Mouse (Mus musculus) intestine, embryonic 15.5 days (tissue): ENCODE measurements around the gene Tmc6. TPM values are rescaled to one million over a fixed set of nuclear protein-coding genes. Genes with fewer than 3 reads are reported as not detected.
"Not testable (repeated sequence)": the region's sequence is repeated elsewhere in the genome, so short reads cannot be mapped to it uniquely, and the experiment has no call there.

Experiments used
- ATAC-seq: fragments of 200-750 bp; cut with Nextera tagmentation; 2 replicates; pipeline ENCODE4 v1.8.0; 2017; ENCODE audit warnings: moderate TSS enrichment, moderate library complexity
- H3K27ac ChIP-seq: fragments of 300-500 bp; sonication (generic); 2 replicates; pipeline ENCODE4 v1.5.1; 2015; ENCODE audit warnings: mild to moderate bottlenecking, inconsistent platforms
- H3K27me3 ChIP-seq: fragments of 300-500 bp; sonication (generic); replicated peaks from 2 replicates; pipeline ENCODE4 v1.6.1; 2015; ENCODE audit warnings: inconsistent platforms
- H3K36me3 ChIP-seq: fragments of 300-500 bp; sonication (generic); 2 replicates; pipeline ENCODE4 v1.6.1; 2015; ENCODE audit warnings: inconsistent platforms
- H3K4me1 ChIP-seq: fragments of 300-500 bp; sonication (generic); replicated peaks from 2 replicates; pipeline ENCODE4 v1.6.1; 2015; ENCODE audit warnings: inconsistent platforms
- H3K4me2 ChIP-seq: fragments of 300-500 bp; sonication (generic); replicated peaks from 2 replicates; pipeline ENCODE4 v1.6.1; 2015; ENCODE audit warnings: mild to moderate bottlenecking, inconsistent platforms
- H3K4me3 ChIP-seq: fragments of 300-500 bp; sonication (generic); replicated peaks from 2 replicates; pipeline ENCODE4 v1.5.1; 2015; ENCODE audit warnings: inconsistent platforms
- H3K9ac ChIP-seq: fragments of 300-500 bp; sonication (generic); 2 replicates; pipeline ENCODE4 v1.6.1; 2015; ENCODE audit warnings: inconsistent platforms
- H3K9me3 ChIP-seq: fragments of 300-500 bp; sonication (generic); 2 replicates; pipeline ENCODE4 v1.6.1; 2016; ENCODE audit warnings: inconsistent platforms
- WGBS: fragments of 180-500 bp; shearing (Covaris S2); methylation state at CpG from one replicate; pipeline ENCODE4 v1.1.7; 2015; 5-methylcytosine and 5-hydroxymethylcytosine counted together
- polyA plus RNA-seq: library from polyadenylated mRNA; unstranded; fragments of >200 nt; fragmentation: Nextera tagmentation; extraction: Ambion mirVana; gene quantifications from 2 replicates; pipeline ENCODE4 v1.2.1, GENCODE M21; 2015

Gene Tmc6
- polyA plus RNA-seq, 1 experiment from 2014 or later: 28.3 TPM

GRCm38 (mm10) chr11:117790286-117790685 lies 8.3 kb upstream of the Tmc6 start:
- 5% methylated on average over 14 of the region's 14 CpGs for WGBS
- no peak overlapping the region for H3K9ac ChIP-seq
- peak overlapping the region; percentile 88 for H3K27ac ChIP-seq
- peak overlapping the region; percentile 29 for H3K4me3 ChIP-seq
- H3K4me1 ChIP-seq: peaks cover 19% of the 10 kb centered on the region
- peak overlapping the region; percentile 64 for H3K4me2 ChIP-seq
- ATAC-seq: peak; percentile 59
- no peaks in the 10 kb centered on the region for H3K9me3 ChIP-seq
- H3K36me3 ChIP-seq: no peaks in the 10 kb centered on the region
- H3K27me3 ChIP-seq: no peaks in the 10 kb centered on the region

DNA sequence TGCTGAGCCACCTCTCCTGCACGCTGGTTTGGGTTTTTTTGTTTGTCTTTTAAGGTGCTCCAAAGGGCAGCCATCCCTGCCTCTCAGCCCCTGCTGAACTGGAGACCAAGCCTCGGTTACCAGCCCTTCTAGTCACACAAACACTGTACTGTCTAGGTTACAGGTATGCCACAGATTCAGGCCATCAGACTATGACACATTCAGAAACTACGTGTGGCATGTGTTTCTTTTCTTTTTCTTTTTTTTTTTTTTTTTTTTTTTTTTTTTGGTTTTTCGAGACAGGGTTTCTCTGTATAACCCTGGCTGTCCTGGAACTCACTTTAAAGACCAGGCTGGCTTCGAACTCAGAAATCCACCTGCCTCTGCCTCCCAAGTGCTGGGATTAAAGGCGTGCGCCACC lies 6.5 kb upstream of the Tmc6 start:
- not testable (repeated sequence) for H3K4me3 ChIP-seq, H3K27ac ChIP-seq, H3K27me3 ChIP-seq, H3K9ac ChIP-seq, H3K9me3 ChIP-seq, H3K36me3 ChIP-seq, ATAC-seq, H3K4me2 ChIP-seq
- 76% methylated on average over 7 of the region's 7 CpGs for WGBS
- H3K4me1 ChIP-seq: peaks cover 22% of the 10 kb centered on the region

DNA sequence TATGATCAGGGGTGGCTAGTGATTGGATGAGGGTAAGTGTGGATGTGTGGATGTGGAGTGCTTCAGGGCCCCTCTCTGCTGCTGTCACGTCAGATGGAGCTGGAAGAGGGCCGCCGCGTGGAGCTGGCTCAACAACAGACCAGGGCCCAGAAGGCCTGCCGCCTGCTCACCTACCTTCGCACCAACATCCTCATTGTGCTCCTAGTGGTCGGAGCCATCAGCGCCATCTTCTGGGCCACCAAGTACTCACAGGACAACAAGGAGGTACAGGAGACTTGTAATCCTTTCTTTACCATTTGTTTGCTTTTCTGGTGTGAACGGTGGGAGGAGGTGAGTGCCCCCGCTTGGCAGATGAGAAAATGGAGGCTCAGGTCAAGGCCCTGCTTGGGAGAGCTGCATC lies 4.3 kb upstream of the Tmc6 start:
- no peak overlapping the region for H3K4me3 ChIP-seq
- H3K9ac ChIP-seq: no peak overlapping the region
- no peak for ATAC-seq
- 0 out of 2 replicates have a peak, but pooled peaks cover 3% of the 10 kb centered on the region for H3K27me3 ChIP-seq
- H3K4me2 ChIP-seq: no peak overlapping the region
- no peak overlapping the region for H3K27ac ChIP-seq
- no peaks in the 10 kb centered on the region for H3K9me3 ChIP-seq
- peaks cover 29% of the 10 kb centered on the region for H3K4me1 ChIP-seq
- WGBS: 14% methylated on average over 10 of the region's 10 CpGs
- H3K36me3 ChIP-seq: no peaks in the 10 kb centered on the region

- ATAC-seq: no peak
- H3K4me3 ChIP-seq: peak overlapping the region; percentile 30; the same call in 1 of the 2 replicates
- 0 out of 2 replicates have a peak, but pooled peaks cover 3% of the 10 kb centered on the region for H3K27me3 ChIP-seq
- no peaks in the 10 kb centered on the region for H3K36me3 ChIP-seq
- H3K9ac ChIP-seq: peak overlapping the region; percentile 34
- peak overlapping the region; percentile 89 for H3K4me2 ChIP-seq
- no peaks in the 10 kb centered on the region for H3K9me3 ChIP-seq
- peaks cover 44% of the 10 kb centered on the region for H3K4me1 ChIP-seq
- no peak overlapping the region for H3K27ac ChIP-seq
- 48% methylated on average over 10 of the region's 10 CpGs for WGBS
Observed at GRCm38 (mm10) chr11:117783683-117784309, 1.8 kb upstream of the Tmc6 start.

DNA sequence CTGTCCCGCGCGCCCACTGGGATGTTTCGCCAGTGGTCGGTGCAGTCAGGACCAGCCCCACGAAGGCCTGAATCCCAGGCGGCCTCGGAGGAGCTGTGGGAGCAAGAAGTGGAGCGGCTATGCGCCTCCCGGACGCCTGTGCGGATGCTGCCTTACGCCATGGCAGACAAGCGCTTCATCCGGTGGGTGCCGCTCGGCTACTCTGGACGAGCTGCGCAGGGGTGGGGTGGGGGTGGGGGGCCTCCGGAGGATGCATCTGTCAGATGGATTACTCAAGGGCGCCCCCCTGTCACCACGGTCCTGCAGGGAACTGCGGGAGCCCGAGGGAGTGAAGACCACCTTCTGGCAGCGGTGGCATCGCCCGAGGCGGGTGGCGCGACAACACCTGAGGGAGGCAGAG lies 1.1 kb upstream of the Tmc6 start:
- Histone ChIP-seq H3K4me2 (peak overlapping the region; percentile 89), H3K4me3 (peak overlapping the region; percentile 30), H3K9ac (peak overlapping the region; percentile 34), H3K36me3 (no peaks in the 10 kb centered on the region), H3K27ac (peak overlapping the region; percentile 20), H3K9me3 (no peaks in the 10 kb centered on the region), H3K27me3 (0 out of 2 replicates have a peak, but pooled peaks cover 3% of the 10 kb centered on the region), H3K4me1 (peaks cover 48% of the 10 kb centered on the region)
- ATAC-seq: no peak
- 9% methylated on average over 31 of the region's 31 CpGs for WGBS

- Histone ChIP-seq H3K9ac (0 out of 2 replicates have a peak overlapping the region, but pooled peaks have one; percentile 34), H3K4me2 (peak overlapping the region; percentile 89), H3K27me3 (0 out of 2 replicates have a peak, but pooled peaks cover 3% of the 10 kb centered on the region), H3K36me3 (no peaks in the 10 kb centered on the region), H3K9me3 (no peaks in the 10 kb centered on the region), H3K27ac (peak overlapping the region; percentile 20), H3K4me3 (peak overlapping the region; percentile 30), H3K4me1 (peaks cover 48% of the 10 kb centered on the region)
- no peak for ATAC-seq
- WGBS: 56% methylated on average over 9 of the region's 9 CpGs
Observed at GRCm38 (mm10) chr11:117782705-117783034, 672 bp upstream of the Tmc6 start.

GRCm38 (mm10) chr11:117781199-117781821 lies 688 bp downstream of the Tmc6 start:
- Histone ChIP-seq H3K4me3 (peak overlapping the region; percentile 50), H3K36me3 (no peaks in the 10 kb centered on the region), H3K9ac (no peak overlapping the region), H3K4me2 (peak overlapping the region; percentile 89), H3K4me1 (peaks cover 48% of the 10 kb centered on the region), H3K27ac (peak overlapping the region; percentile 92), H3K27me3 (0 out of 2 replicates have a peak, but pooled peaks cover 3% of the 10 kb centered on the region), H3K9me3 (no peaks in the 10 kb centered on the region)
- ATAC-seq: no peak
- WGBS: 19% methylated on average over 18 of the region's 18 CpGs

GRCm38 (mm10) chr11:117780582-117781111 lies 1.4 kb downstream of the Tmc6 start:
- Histone ChIP-seq H3K4me1 (peaks cover 48% of the 10 kb centered on the region), H3K9me3 (no peaks in the 10 kb centered on the region), H3K4me2 (peak overlapping the region; percentile 89), H3K27ac (peak overlapping the region; percentile 92), H3K4me3 (peak overlapping the region; percentile 50), H3K9ac (peak overlapping the region; percentile 65), H3K27me3 (0 out of 2 replicates have a peak, but pooled peaks cover 3% of the 10 kb centered on the region), H3K36me3 (no peaks in the 10 kb centered on the region)
- WGBS: 1% methylated on average over 19 of the region's 19 CpGs
- peak; percentile 87 for ATAC-seq

DNA sequence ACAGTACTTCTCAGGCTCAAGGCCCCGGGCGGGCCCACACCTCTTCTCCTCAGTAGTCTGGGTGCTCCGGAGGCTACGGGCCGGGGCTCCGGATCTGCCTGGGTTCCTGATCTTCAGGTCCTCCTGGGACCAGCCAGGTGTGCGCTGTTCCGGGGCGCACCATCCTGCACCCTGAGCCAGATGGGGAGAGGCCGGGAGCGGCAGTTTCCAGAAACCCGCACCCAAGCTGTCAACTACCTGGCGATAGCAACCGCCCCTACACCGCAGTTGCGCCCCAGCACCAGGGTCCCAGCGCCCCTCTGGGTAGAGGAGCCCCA lies 1.8 kb downstream of the Tmc6 start:
- 1% methylated on average over 17 of the region's 17 CpGs for WGBS
- H3K27me3 ChIP-seq: 0 out of 2 replicates have a peak, but pooled peaks cover 3% of the 10 kb centered on the region
- H3K4me1 ChIP-seq: peaks cover 48% of the 10 kb centered on the region
- peak overlapping the region; percentile 65 for H3K9ac ChIP-seq
- H3K36me3 ChIP-seq: no peaks in the 10 kb centered on the region
- H3K4me3 ChIP-seq: peak overlapping the region; percentile 50
- peak; percentile 21 for ATAC-seq
- peak overlapping the region; percentile 89 for H3K4me2 ChIP-seq
- no peaks in the 10 kb centered on the region for H3K9me3 ChIP-seq
- H3K27ac ChIP-seq: peak overlapping the region; percentile 92

DNA sequence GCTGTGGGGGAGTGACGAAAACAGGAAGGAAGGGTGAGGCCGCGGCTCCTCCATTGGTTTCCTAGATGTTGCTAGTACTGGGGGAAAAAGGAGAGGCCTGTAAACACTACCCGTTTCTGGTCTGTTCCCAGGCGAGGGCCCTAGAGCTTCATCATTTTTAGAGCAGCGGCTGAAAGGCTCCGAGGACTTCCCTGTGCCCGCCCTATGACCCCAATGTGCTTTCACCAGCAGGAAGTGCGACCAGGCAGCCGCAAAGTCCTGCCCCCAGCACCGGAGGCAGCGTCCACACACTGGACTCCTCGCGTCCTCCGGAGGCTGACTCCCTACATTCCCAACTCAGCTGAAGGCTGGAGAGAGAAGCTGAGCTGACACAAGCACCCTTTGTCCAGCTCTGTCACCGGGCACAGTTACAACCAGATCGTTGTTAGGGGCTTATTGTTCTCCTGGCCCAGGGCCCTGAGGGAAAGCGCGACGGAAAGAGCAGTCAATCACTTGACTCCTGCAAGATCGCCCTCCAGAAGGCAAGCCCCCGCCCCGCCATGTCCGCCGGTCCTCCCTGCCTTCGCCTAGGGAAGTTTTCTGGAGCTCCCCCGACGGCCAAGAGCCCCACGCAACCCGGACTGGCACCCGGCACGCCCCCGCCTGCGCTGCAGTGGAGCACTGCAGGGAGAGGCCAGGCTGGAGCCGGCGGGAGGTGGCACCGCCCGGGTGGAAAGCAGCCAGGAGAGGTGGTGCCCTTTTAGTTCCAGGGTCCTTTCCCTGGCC lies 2.4 kb downstream of the Tmc6 start:
- Histone ChIP-seq H3K4me2 (peak overlapping the region; percentile 89), H3K36me3 (no peaks in the 10 kb centered on the region), H3K9me3 (no peaks in the 10 kb centered on the region), H3K27ac (peak overlapping the region; percentile 92), H3K4me1 (peaks cover 48% of the 10 kb centered on the region), H3K9ac (peak overlapping the region; percentile 65), H3K4me3 (peak overlapping the region; percentile 50), H3K27me3 (0 out of 2 replicates have a peak, but pooled peaks cover under 1% of the 10 kb centered on the region)
- WGBS: 4% methylated on average over 38 of the region's 38 CpGs
- ATAC-seq: peak; percentile 48

DNA sequence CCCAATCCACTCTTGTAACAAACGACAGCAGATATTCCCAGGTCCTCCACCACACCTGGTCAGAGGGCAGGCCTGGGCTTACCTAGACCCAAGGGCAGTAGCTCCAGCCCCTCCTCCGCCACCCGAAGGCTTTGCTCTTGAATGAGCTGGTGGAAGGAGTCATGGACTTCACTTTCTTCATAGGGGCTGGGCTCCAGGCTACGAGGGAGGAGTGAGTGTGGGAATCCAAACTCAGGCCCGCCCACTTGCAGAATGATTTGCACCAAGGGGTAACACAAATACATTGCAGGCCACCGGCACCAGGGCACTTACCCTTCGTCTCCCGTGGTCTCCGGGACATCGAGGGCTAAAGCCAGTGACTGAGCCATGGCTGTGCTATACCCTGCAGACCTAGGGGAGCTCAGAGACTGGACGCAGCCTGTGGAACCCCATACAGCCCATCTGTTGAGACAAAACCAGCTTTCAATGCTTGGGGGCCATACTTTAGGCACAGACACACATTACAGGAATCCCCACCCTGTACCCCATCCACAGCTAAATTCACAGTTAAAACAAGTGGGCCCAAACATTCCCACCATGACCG lies 3.1 kb downstream of the Tmc6 start:
- Histone ChIP-seq H3K9ac (peak overlapping the region; percentile 65), H3K4me1 (peaks cover 48% of the 10 kb centered on the region), H3K4me3 (peak overlapping the region; percentile 50), H3K36me3 (no peaks in the 10 kb centered on the region), H3K27me3 (no peaks in the 10 kb centered on the region), H3K4me2 (peak overlapping the region; percentile 89), H3K9me3 (no peaks in the 10 kb centered on the region), H3K27ac (peak overlapping the region; percentile 92)
- no peak for ATAC-seq
- WGBS: 44% methylated on average over 12 of the region's 12 CpGs

DNA sequence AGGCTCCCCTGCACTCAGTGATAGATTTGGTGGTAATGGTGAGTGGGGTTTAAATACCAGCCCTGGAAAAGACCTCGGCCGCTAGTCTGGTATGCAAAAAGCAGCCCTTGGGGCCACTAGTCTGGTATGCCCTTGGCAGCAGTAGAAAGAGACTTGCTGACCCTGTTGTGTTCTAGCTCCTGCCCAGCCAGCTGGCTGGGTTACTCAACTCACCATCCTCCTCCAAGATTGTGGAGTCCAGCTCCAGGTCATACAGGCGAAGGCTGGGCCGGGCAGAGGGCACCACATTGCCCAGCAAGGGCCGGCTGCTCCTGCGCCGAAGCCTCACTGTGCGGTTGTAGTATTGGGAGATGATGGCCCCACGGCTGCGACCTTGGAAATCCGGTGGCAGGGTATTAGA lies 4.0 kb downstream of the Tmc6 start:
- H3K27ac ChIP-seq: no peak overlapping the region
- peaks cover 41% of the 10 kb centered on the region for H3K4me1 ChIP-seq
- no peaks in the 10 kb centered on the region for H3K9me3 ChIP-seq
- ATAC-seq: no peak
- H3K36me3 ChIP-seq: no peaks in the 10 kb centered on the region
- H3K9ac ChIP-seq: no peak overlapping the region
- WGBS: 92% methylated on average over 11 of the region's 11 CpGs
- H3K27me3 ChIP-seq: no peaks in the 10 kb centered on the region
- no peak overlapping the region for H3K4me3 ChIP-seq
- H3K4me2 ChIP-seq: no peak overlapping the region
